Mouse (Mus musculus) cortical plate, adult 2 months (tissue): ENCODE results near the gene Myh7.

Source experiments
- CTCF ChIP-seq: fragments of 200-500 bp; IDR thresholded peaks from 2 replicates; pipeline ENCODE4 v1.5.1; 2011; ENCODE audit warnings: mild to moderate bottlenecking, control low read depth, low read length; ENCODE audit not compliant: insufficient read depth; ENCODE audit errors: extremely low read depth
- POLR2A ChIP-seq: fragments of 200-500 bp; IDR thresholded peaks from 2 replicates; pipeline ENCODE4 v1.6.1; 2011; ENCODE audit warnings: mild to moderate bottlenecking, low read length, control low read depth; ENCODE audit not compliant: insufficient read depth; ENCODE audit errors: extremely low read depth

GRCm38 (mm10) chr14:54989886-54990441 is 4.5 kb downstream of the Myh7 start:
- TF ChIP-seq CTCF (no peak), POLR2A (no peak)
